Mouse (Mus musculus): ENCODE measurements around the gene Mbd6.
A peak's percentile ranks its signal among the peaks of the same experiment; 100 is the strongest.

Gene Mbd6

DNA sequence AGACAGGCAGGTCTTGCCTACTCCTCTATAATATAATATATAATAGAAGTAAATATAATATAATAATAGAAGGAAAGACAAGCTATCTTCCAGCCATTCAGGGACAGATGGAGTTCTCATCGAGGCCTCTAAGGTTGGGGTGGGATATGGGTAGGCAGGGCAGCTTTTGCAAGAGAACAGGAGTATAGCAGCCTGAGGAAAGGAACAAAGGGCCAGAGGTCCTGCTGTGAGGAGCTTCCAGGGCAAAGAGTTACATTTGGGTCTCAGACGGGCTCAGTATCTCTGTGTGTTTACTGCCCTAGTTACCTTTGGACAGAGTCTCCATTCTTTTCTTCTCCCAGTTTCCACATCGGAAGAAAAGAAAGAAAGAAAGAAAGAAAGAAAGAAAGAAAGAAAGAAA, 25.2 kb downstream of the Mbd6 start:
- DNase-seq (ENCODE audit: low spot score in 2 of 2) = no peak

DNA sequence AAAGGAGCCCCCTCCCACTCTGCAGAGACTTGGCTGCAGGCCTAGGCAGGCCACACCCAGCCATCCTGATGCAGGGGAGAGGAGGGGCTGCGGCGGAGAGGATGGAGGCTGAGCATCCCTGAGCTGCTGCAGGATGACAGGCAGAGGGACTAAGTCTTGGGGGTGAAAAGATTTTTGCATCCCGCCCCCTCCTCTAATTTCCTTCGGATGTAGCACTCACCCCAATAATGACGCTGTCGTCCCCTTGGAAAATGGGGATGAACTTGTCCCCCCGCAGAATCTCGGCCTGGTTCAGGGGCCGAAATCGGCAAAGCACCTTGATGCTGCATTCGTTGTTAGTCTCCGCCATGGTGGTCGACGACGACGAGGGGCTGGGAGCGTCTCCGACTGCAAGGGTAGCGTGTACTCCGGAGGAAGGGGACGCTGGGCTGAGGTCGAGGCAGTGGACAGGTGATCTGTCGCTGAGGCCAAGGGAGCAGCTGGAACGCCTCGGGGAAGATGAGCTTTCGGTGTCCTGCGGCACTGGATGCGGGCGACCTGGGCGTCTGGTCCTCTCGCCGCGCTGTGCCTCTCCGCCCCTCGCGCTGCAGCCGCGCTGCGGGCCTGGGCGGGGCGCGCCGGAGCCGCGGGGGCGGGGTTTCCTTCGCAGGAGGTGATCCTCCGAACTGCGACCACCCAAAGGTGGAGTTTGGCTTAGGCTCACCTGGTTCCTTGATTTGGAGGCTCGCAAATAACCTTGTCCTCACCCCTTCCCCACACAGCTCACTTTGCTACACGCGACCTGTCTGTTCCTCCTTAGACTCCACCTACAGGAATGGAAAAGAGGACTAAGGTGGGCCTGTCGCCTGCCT, 26.0 kb downstream of the Mbd6 start, which contains the start of gene Kif5a:
Gene Kif5a (minus strand): TSS at position 801 of the 851 bp plus-strand sequence.
- DNase-seq (ENCODE audit: low spot score in 2 of 2) = no peak

DNA sequence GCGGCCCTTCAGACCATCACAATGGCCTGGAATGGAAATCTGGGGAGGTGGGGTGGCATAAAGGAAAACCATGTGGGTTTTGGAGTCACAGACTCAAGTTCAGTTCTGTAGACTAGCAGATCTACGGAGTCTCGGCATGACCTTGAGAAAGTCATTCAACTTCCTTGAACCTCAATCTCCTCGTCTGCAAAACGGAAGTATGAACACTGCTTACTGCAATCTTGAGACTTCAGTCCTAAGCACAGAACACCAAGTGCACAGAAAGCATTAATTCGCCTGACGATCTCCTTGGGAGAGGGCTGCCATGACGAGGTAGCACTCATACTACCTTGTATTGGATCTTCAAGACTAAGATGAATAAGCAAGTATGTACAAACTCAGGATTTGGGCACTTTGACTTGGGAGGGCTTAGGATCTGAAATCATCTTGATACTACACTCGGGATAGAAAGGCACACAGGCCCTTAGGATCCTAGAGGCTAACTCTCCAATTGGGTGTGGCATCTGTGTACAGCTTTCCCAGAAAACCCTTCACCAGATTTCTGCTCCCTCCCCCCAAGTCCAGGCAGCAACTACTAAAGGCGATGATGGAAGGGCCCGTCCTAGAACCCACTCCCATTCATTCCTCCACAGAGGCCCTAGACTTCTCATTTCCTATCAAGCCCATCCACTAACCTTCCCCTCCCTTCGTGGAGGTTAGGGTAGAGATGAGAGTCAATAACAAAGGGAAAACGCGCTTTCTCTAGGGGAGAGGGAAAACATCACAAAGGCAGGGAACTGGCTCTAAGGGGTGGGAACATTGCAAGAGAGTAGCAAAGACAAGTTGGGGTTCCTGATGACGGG, 26.9 kb downstream of the Mbd6 start:
- no peak for DNase-seq (ENCODE audit: low spot score in 2 of 2)

DNA sequence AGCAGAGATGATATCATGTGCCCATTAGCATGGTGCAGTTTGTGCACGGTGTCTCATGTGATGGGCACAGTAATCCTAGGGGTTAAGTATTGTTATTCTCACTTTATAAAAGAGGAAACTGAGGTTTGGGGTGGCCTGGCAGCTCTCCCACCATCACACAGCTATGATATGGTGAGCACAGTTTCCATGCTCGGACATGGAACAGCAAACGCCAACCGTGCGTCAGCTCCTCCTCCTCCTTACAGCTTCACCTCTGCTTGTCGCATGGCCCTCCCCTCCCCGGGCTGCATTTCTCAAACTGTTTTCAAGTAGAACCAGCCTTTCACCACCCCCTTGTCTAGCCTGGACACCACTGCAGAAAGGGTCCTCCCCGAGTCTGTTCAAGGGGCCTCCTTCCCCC, 30.3 kb downstream of the Mbd6 start:
- DNase-seq (ENCODE audit: low spot score in 2 of 2) = no peak

DNA sequence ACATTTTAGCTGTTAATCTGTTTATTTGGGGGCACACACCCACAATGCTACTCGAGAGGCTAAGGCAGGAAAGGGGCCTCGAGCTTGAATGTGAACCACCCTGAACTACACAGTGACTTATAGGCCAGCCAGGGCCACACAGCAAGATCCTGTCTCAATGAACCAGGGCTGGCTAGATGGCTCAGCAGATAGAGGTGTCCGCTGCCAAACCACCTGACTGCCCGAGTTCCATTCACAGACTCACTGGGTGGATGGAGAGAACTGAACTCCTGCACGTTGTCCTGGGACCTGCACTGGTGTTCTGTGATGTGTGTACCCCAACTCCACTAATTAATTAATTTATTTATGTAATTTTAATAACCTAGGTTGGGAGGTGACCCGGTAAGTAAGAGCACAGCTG, 31.0 kb downstream of the Mbd6 start:
- no peak for DNase-seq (ENCODE audit: low spot score in 2 of 2)

DNA sequence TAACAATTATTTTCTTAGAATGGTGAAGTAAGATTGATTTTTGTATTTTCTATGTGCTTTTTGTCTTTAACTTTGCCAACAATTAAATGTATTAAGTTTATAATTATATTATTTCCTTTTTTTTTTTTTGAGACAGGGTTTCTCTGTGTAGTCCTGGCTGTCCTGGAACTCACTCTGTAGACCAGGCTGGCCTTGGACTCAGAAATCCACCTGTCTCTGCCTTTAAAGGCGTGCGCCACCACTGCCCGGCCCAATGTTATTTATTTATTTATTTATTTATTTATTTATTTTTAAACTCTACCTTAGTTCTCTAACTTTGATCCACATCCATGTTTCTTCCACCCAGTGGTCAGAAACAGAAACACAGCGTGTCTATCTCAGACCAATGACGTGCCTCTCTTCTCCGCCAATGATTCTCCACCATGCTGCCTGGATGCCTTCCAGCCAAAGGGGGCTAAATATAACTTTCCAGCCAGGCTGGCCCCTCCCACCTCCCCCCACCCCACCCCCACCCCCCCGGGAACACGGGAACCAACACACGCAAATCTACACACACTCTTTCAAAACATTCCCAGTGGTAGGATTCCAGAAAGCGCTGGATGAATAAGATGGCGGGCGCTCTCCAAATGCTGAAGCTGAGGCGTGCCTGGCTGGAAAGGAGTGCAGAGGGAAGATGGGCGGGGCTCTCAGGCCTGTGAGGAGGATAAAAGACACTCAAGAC, 33.0 kb downstream of the Mbd6 start:
- DNase-seq (ENCODE audit: low spot score in 2 of 2) = peak; percentile 60 to 79

DNA sequence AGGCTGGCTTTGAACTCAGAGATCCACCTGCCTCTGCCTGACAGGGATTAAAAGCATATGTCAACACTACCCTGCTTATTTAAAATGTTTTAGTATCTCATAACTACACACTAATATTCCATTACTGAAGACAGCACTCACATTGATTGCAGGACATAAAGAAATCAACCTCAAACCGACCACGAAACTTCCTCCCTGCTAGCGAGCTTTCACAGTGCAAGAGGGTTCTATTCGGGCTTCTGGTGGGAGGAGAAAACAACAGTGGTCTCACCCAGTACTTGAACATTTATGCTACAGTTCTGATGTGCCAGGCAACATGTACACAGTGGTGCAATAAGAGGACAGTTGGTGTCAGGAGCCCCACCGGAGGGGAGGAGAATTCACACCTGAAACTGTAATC, 38.0 kb downstream of the Mbd6 start:
- no peak for DNase-seq (ENCODE audit: low spot score in 2 of 2)

DNA sequence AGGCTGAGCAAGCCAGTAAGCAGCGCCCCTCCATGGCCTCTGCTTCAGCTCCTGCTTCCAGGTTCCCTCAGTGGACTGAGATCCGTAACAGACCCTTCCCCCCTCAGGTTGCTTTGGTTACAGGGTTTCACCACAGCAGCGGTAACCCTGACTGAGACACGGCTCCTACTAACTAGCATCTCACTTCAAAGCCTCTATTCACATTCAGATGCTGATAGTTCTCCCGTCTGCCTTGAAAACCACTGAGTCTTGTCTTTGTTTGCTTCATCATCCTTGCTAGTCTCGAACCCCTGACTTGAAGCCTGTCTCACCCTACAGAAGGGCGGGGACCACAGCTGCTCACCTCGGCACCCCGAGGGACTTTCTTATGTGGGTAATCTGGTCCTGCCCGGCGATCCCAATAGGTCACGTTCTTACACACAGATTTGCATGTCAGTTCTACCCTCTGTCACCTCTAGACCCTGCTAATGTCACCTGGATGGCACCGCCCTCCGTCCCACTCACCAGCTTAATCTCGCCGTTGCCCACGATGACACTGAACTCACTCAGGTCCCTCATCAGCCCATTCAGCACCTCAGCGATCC, 50.5 kb downstream of the Mbd6 start:
- no peak for DNase-seq (ENCODE audit: low spot score in 2 of 2)

DNA sequence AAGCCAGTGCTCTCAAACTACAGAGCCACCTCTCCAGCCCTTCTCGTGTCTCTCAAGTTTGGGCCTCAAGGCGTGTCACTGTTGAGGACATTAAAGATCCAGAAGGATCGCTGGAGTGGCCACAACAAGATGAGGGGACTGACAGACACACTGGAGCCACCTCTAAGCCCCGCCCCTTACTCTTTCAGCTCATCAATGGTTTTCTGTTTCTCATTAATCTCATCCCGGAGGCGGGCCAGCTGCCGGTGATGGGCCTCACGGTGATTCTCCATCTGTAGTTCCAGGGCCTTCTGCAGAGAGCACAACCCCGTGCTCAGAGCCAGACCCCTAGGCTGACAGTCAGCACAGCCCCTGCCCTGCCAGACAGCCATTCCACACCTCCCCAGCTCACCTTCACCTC, 52.3 kb downstream of the Mbd6 start:
- no peak for DNase-seq (ENCODE audit: low spot score in 2 of 2)

DNA sequence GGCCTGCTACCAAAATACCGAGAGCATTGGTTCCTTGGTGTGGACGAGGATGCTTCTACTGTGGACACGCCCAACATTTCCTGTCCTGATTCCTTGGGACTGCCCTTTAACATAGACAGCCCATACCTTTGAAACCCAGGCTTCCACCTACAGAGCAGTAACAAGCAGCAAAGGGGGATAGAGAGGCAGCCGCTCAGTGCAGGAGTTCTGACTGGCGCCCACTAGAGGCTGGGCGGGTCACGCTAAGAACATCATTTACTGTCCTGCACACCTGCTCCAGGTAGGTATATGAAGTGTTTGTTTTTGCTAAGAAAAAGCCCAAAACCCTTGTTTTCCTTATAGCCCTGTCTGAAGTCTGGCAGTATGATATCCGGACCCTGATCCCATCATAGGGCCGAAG, 55.7 kb downstream of the Mbd6 start:
- DNase-seq (ENCODE audit: low spot score in 2 of 2) = no peak

Data from urinary bladder, postnatal 4 days (tissue).